Mouse (Mus musculus) ovary, postnatal 14 days (tissue): Measurements from ENCODE around the gene Btbd2.

Experiments used
- DNase-seq: peaks from one replicate; pipeline ENCODE4 v3.0.0; 2022; ENCODE audit warnings: low spot score

Gene Btbd2

DNA sequence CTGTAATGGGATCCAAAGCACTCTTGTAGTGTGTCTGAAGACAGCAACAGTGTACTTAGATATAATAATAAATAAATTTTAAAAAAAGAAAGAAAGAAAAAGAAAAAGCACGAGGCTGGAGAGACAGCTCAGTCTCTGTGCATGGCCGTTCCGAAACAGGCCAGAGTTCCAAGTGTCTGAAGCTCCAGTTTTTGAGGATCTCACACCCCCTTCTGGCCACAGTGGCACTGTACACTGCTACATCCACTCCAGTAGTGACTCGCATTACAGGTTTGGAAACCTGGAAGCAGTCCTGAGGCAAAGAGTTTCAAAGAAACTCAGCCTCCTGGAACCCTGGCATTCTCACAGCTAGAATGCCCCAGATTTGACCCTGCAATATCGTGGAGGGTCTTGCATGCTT, 31.0 kb upstream of the Btbd2 start:
- DNase-seq = peak; percentile 58

DNA sequence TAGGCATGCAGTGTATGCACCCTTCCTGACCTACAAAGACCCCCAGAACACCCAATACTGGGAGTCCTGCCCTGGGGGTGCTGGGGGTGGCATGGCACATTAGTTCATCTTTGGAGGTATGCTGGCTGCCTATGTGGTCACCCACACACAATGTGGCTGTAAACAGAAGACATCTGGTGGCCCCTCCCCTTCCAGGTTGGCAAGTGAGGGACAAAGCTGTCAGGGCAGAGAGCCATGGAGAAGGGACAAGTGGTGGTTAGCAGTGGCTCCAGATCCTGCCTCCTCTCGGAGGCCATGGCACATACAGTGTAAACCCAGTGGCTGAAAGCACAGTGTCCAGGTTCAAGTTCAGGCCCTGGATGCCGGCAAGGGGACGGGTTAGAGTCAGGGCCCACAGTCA, 29.7 kb upstream of the Btbd2 start:
- DNase-seq = no peak

- no peak for DNase-seq
Measured at GRCm38 (mm10) chr10:80684984-80685383, 28.1 kb upstream of the Btbd2 start.

- peak; percentile 58 for DNase-seq
Measured at GRCm38 (mm10) chr10:80684214-80684613, 27.3 kb upstream of the Btbd2 start.

- no peak for DNase-seq
Measured at GRCm38 (mm10) chr10:80683647-80684046, 26.8 kb upstream of the Btbd2 start.

- no peak for DNase-seq
Measured at GRCm38 (mm10) chr10:80682003-80682402, 25.1 kb upstream of the Btbd2 start.

GRCm38 (mm10) chr10:80680260-80680696, 23.4 kb upstream of the Btbd2 start:
- DNase-seq = no peak

DNA sequence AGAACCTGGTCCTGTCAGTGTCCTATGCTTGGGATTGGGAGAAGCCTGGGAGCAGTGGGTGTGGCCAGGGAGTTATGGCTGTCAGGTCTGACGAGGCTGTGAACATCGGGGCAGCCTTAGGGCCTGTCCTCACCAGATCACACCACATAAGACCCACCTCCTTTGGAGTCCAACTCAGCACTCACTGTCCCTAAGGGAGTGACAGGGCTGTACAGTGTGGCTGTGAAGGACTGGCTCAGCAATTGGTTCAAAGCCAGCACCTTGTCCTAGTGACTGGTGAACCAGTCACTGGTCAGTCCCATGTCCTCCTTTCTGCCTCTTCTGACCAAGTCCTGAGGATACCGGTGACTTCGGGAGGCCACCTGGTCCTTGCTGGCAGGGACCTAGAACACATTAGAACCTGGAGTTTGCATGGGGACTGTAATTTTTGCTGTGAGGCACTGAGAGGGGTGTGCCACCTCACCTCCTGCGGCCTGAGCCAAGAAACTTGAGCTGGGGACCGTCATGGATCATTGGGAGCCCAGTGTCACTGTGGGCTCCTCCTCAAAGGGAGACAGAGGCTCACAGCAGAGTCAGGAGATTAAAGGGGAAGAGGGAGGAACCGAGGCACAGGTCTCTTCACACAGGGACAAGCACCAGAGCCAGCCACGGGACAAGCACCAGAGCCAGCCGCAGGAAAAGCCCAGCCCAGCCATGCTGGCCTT, 22.8 kb upstream of the Btbd2 start:
- DNase-seq = no peak

- no peak for DNase-seq
Measured at GRCm38 (mm10) chr10:80678601-80679377, 21.9 kb upstream of the Btbd2 start.

DNA sequence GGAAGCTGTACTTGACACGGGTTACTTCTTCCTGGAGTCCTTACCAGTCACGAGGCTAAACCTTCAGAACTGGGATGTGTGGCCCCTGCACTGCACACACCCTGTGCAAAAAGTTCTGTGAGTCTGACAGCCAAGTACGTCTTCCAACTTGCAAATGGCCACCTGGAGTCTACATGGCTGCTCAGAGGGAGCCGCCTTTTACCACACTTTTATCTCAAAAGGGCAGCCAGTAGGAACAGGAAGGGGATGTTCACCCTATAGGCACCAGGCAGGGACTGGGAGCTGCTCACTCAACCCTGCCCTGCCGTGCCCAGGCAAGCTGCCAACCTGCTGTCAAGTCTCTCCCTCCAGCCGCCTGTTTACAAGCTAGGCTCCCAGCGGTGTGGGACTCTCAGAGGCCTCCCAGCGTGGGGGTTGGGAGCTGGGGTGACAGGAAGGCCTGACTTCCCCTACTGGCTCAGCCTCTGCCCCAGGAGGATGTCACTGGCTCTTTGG, 21.1 kb upstream of the Btbd2 start, which contains the start of gene Mknk2:
Gene Mknk2 (minus strand): TSS at position 171 of the 495 bp plus-strand sequence.
- peak; percentile 85 for DNase-seq

DNA sequence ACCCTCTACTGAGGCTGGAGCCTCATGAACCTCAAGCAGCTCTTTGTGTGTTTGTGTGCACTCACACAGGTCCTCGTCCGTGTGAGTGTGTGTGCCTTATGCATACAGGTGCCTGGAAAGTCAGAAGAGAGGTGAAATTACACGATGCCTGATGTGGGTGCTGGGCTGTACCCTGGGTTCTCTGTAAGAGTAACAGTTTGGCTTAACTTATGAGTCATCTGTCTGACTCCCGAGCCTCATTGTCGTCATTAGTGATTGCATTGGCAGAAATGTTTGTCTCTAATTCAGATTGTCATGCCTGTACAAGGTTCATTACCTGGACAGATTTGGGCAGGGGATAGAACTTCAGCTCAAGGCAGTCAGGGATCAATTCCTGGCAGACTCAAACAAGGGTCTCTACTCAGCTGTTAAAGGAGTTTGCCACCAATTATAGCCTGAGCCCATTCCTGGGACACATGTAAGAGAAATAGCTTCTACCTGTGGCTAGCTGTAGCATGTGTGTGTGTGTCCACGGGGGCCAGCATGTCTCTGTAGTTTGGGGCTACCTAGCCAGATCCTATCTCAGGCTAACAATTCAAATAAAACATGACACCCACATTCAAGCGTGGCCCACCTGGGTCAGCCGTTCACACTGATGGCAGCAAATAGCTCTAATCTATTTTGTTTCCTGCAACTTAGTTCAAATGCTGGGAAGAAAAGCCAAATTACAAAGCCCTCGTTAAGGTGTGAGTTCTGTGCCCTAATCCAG, 20.4 kb upstream of the Btbd2 start:
- no peak for DNase-seq

- peak; percentile 98 for DNase-seq
Measured at GRCm38 (mm10) chr10:80676198-80676928, 19.5 kb upstream of the Btbd2 start.

- DNase-seq = no peak
Measured at GRCm38 (mm10) chr10:80675405-80676197, 18.7 kb upstream of the Btbd2 start.

DNA sequence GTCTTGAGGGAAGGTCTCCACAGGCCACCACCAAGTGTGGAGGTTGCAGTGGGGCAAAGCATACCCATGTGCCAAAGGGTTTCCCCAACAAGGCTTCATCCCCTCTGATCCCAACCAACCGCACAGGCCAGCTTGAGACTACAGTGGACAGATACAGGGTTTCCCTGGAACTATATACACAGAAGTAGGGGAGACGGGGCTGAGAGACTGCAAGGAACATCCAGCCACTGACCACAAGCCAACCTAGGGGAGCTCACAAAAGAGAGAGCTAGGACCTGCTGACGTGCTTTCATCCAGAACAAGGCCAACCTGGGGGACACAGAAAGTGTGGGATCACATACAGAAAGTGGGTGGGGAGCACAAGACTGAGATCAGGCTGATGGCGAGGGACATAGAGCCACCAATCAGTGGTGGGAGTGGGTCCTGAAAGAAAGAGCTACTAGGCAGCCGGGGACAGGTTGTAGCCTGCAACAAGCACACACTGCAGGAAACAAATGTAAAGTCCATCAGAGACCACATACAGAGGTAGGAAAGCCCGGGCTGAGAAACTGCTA, 18.1 kb upstream of the Btbd2 start:
- no peak for DNase-seq

GRCm38 (mm10) chr10:80674161-80674711, 17.4 kb upstream of the Btbd2 start:
- no peak for DNase-seq

DNA sequence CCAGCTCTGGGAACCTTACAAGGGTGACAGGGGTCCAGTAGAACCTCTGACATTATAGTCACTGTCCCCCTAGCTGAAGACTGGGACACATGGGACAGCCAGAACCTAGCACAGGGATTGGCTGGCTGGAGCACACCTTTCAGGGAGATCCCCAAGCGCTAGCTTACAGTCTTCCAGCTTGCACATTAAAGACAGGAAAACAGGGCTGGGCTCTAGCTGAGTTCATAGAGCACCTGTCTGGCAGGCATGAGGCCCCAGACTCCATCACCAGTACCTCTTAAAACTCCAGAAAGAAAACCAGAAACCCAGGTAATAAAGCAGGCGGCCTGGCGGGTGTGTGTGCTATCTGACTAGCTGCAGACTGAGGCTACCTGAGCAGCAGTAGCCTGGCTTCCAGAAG, 16.8 kb upstream of the Btbd2 start:
- no peak for DNase-seq

GRCm38 (mm10) chr10:80671936-80672690, 15.2 kb upstream of the Btbd2 start:
- no peak for DNase-seq

DNA sequence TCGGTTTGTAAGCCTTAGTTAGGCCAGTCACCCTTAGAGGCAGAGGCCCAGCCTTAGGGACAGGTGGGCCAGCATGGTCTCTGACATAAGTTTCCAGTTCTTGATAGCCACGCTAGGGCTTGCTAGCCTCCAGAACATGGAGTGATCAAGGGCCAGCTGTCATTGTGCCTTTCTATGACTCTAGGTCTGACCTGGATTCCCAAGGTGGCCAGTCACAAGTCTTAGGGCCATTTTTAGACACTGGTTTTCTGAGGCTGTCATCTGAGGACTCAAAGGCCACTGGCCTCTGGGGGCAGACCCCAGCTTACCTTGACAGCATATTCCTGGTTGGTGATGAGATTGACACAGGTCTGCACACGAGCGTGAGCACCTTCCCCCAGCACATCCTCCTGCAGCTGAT, 14.4 kb upstream of the Btbd2 start:
- no peak for DNase-seq

DNA sequence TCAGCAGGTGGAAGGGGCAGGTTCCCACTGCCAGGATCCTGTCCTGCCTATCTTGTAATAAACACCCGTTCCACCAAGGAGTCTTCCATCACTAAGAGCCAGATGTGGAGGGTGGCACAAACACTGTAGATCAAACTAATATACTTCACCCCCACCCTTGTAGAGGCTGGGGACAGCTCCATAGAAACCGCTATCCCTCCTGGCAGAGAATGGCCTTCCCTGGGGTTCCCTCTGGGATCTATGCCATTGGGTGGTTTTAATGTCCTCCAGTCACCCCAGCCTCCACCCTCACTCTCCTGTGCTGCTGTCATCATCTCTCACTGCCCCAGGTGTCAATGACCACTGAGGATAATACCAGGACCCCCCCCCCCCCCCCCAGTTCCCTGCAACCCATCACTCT, 13.7 kb upstream of the Btbd2 start:
- no peak for DNase-seq
